Mouse (Mus musculus): Measurements from ENCODE around the gene Gnrhr. TPM values are rescaled to one million over a fixed set of nuclear protein-coding genes. Genes with fewer than 3 reads are reported as not detected.

Gene Gnrhr
- polyA plus RNA-seq, 1 experiment from 2014 or later: not detected

Other genes starting within 250 kb of the Gnrhr start
- gene Cenpc1, start 132.3 kb downstream of the Gnrhr start, polyA plus RNA-seq (2016; fragmentation: Nextera tagmentation; extraction: Ambion mirVana): 36.2 and 39.0 TPM in 2 replicates
- 0.10 and 0.37 TPM in 2 replicates for gene Stap1, start 126.2 kb downstream of the Gnrhr start, polyA plus RNA-seq (2016; fragmentation: Nextera tagmentation; extraction: Ambion mirVana)
- gene Uba6, start 25.1 kb downstream of the Gnrhr start, polyA plus RNA-seq (2016; fragmentation: Nextera tagmentation; extraction: Ambion mirVana): 14.4 and 16.9 TPM in 2 replicates
- gene Tmprss11c, start 91.4 kb upstream of the Gnrhr start, polyA plus RNA-seq (2016; fragmentation: Nextera tagmentation; extraction: Ambion mirVana): not detected in 2 replicates
- not detected in 2 replicates for gene Tmprss11d, start 175.5 kb upstream of the Gnrhr start, polyA plus RNA-seq (2016; fragmentation: Nextera tagmentation; extraction: Ambion mirVana)